Mouse (Mus musculus) thymus, adult 2 months (tissue): ENCODE data around the gene Esrrb.

Experiments
- CTCF ChIP-seq: fragments of 200-500 bp; IDR thresholded peaks from 2 replicates; pipeline ENCODE4 v1.5.1; 2012; ENCODE audit warnings: mild to moderate bottlenecking, control low read depth, low read length, moderate library complexity, borderline replicate concordance; ENCODE audit not compliant: control insufficient read depth, poor library complexity, insufficient read depth; ENCODE audit errors: extremely low read depth
- POLR2A ChIP-seq: fragments of 200-500 bp; IDR thresholded peaks from 2 replicates; pipeline ENCODE4 v1.6.1; 2012; ENCODE audit warnings: mild to moderate bottlenecking, low read length, control low read depth, moderate library complexity; ENCODE audit not compliant: control insufficient read depth, poor library complexity, insufficient read depth; ENCODE audit errors: extremely low read depth

DNA sequence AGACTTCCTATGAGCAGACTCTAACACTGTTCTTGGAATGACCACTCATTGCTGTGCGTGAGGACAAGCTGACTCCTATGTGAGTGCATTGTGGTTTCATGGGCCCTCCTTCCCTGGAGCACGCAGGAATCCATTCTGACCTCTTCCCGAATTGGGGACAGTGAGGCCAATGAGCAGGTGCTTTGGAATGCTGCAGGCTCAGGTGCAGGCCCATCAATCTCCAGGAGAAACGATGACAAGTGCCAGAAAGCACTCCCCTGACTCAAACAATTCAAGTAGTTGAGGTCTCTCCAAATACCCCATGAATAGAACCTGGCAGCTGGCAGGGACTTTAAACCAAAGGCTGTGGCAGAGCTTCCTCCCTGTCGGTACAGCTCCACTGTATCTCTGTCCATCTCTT lies 3.4 kb downstream of the Esrrb start:
- TF ChIP-seq CTCF: no peak
- TF ChIP-seq POLR2A: no peak
